Mouse (Mus musculus) splenic B cell, adult 2 months (primary cell): ENCODE data around the gene Mrps9.
"Not testable (repeated sequence)": the region's sequence is repeated elsewhere in the genome, so short reads cannot be mapped to it uniquely, and the experiment has no call there.

Source experiments
- DNase-seq: peaks from one replicate; pipeline ENCODE4 v3.0.0-alpha.2; 2011; ENCODE audit warnings: low read depth, low spot score
- H3K27me3 ChIP-seq: 2 replicates; pipeline ENCODE4 v1.6.1; 2012; ENCODE audit warnings: mild to moderate bottlenecking, low read length, moderate library complexity, mixed read lengths; ENCODE audit not compliant: control insufficient read depth, poor library complexity, insufficient read depth, severe bottlenecking
- H3K36me3 ChIP-seq: 2 replicates; pipeline ENCODE4 v1.6.1; 2012; ENCODE audit warnings: mild to moderate bottlenecking, low read length, moderate library complexity, mixed read lengths; ENCODE audit not compliant: control insufficient read depth, poor library complexity, insufficient read depth, severe bottlenecking

Mrps9 gene

DNA sequence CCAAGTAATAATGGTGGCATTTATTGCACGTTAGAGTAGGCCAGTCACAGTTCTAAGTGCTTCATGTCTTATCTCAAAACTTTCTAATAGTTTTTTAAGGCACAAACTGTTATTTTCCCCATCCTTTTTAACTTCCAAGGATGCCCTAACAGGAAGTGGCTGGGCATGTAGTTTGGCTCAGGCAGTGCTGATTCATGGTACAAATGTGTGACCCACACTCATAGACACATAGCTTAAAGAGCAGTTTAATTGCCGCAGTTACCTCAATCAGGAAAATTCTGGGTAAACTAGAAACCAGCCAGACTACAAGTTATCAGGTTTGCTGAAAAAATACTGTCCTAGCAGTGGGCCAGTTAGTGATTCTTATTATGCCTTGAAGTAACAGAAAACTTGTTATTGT lies 31.2 kb downstream of the Mrps9 start:
- Histone ChIP-seq H3K36me3 (no peaks in the 10 kb centered on the region), H3K27me3 (no peaks in the 10 kb centered on the region)
- DNase-seq = no peak

DNA sequence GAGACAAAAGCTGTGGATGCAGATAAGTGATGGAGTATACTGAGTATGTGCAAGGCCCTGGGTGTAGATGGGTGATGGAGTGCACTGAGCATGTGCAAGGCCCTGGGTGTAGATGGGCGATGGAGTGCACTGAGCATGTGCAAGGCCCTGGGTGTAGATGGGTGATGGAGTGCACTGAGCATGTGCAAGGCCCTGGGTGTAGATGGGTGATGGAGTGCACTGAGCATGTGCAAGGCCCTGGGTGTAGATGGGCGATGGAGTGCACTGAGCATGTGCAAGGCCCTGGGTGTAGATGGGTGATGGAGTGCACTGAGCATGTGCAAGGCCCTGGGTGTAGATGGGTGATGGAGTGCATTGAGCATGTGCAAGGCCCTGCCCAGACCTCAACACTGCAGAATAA lies 32.4 kb downstream of the Mrps9 start:
- H3K36me3 ChIP-seq, DNase-seq, H3K27me3 ChIP-seq: not testable (repeated sequence)

DNA sequence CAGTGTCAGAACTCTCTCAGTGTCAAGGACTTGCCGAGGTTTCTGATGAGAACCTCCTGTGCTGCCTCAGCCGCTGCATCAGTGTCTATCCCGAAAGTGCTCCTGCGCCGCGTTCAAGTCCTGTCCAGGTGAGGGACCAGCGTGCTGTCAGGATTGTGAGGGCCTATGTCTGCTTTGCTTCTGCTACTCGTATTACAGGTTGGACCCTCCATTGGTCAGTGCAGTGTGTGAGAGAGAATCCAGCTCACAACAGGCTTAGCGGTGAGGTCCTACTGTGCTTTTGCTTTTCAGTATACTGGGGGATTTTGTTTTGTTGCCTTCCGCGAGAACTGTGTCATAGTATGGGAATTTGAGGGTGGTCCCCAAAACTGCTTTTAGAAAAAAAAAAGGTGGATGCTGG lies 36.8 kb downstream of the Mrps9 start:
- peaks cover 3% of the 10 kb centered on the region; the same call in 1 of the 2 replicates for H3K36me3 ChIP-seq
- no peak for DNase-seq
- no peaks in the 10 kb centered on the region for H3K27me3 ChIP-seq

DNA sequence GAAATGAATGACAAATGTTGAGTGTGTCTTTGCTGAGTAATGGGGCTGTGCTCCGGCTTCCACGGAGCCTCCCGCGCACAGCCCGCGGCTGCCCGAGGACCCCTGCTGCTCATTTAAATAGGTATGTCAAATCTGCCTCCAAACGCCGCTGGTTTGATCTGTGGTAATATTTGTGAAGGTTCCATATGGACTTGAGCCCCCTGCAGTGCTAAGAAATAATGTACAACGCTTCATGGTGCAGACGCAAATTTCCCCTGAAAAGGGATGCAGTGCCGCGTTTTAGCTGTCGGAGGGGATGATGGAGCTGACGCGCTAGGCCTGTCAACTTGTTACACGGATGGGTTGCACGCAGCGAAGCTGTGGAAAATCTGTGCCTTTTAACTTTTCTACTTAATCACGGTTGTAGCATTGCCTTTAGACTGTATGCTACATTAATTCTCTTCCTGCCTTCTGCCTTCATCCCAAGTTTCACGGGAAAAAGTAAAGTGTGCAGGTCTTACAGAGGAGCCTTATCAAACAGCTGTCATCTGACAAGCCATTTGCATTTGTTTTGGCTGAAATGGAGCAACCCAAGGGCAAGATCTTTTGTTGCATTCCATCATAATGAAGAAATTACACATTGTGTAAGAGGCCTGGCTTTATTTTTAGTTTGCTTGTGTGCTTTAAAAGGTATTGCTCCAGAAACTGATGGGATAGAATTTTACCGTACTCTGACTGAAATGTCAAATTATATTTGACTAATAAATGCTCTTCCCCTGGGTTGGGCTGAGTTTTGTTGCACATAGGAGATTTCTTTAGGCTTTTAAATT lies 37.7 kb downstream of the Mrps9 start:
- DNase-seq = no peak
- Histone ChIP-seq H3K27me3 (no peaks in the 10 kb centered on the region), H3K36me3 (peaks cover 3% of the 10 kb centered on the region; the same call in 1 of the 2 replicates)

GRCm38 (mm10) chr1:42889421-42889887 lies 38.4 kb downstream of the Mrps9 start:
- Histone ChIP-seq H3K27me3 (no peaks in the 10 kb centered on the region), H3K36me3 (peaks cover 3% of the 10 kb centered on the region; the same call in 1 of the 2 replicates)
- no peak for DNase-seq

GRCm38 (mm10) chr1:42894695-42895094 lies 43.7 kb downstream of the Mrps9 start:
- peaks cover 3% of the 10 kb centered on the region for H3K36me3 ChIP-seq
- DNase-seq = no peak
- H3K27me3 ChIP-seq = no peaks in the 10 kb centered on the region

- Histone ChIP-seq H3K36me3 (no peaks in the 10 kb centered on the region; the same call in none of the 2 replicates), H3K27me3 (no peaks in the 10 kb centered on the region)
- no peak for DNase-seq
These were observed 54.1 kb downstream of the Mrps9 start for GRCm38 (mm10) chr1:42905148-42905547.

- no peaks in the 10 kb centered on the region; the same call in none of the 2 replicates for H3K36me3 ChIP-seq
- no peaks in the 10 kb centered on the region for H3K27me3 ChIP-seq
- no peak for DNase-seq
These were observed 55.7 kb downstream of the Mrps9 start for GRCm38 (mm10) chr1:42906696-42907095.

DNA sequence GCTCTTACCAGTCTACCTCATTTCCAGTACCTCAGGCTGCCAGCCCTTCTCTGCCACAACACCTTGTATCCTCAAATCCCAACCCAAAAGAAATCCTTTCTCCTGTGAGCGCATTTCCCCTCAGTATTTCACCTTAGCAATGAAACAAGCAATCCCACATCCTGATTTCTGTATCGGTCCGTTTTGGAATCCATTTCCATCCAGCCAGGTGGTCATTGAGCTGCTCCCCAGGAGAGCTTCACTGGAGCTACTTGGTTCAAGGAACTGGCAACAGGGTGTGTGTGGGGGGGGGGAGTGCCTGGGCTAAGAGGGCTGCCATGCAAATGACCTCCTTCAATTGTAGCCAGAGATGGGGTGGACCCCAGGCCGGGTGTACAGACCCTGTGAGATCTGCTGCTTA lies 56.1 kb downstream of the Mrps9 start:
- DNase-seq = no peak
- no peaks in the 10 kb centered on the region; the same call in none of the 2 replicates for H3K36me3 ChIP-seq
- no peaks in the 10 kb centered on the region for H3K27me3 ChIP-seq

DNA sequence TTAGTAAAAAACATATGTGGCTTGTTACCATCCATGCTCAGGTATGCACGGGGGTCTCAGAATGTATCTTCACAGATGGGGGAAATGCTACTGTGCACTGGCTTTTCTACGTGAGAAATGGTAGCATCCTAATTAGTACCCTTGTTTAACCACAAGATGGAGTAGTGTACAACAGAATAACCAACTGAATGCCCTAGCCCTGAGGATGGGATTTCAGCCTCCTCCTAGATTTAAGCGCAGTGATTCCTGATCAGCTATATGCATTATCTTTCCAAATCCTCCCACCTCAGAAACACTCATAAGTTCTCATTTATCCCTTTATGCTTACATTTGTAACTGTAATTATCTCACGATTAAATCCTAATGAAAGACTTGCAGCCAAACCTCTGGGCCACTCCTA lies 64.0 kb downstream of the Mrps9 start:
- Histone ChIP-seq H3K27me3 (no peaks in the 10 kb centered on the region), H3K36me3 (no peaks in the 10 kb centered on the region)
- peak; percentile 26 for DNase-seq

GRCm38 (mm10) chr1:42916719-42917118 lies 65.7 kb downstream of the Mrps9 start:
- H3K36me3 ChIP-seq = no peaks in the 10 kb centered on the region
- peak; percentile 3 for DNase-seq
- H3K27me3 ChIP-seq = no peaks in the 10 kb centered on the region

DNA sequence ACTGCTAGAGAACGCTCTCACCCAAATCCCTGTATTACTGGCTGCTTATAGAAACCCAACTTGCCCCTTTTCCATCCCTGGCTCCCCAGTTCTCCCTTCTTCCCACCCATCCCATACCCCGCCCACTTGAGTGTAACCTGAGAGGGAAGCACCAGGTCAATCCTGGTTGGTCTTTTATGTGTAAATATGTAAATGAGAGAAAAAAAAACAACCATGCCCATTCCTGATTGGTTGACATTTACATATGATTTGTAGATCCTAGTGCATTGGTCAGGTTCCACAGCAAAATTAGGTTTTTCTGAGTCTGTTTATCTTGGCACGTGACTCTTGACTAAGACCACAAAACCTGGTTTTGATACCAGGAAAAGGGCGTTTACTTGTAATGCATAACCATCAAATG lies 66.9 kb downstream of the Mrps9 start:
- no peak for DNase-seq
- Histone ChIP-seq H3K27me3 (no peaks in the 10 kb centered on the region), H3K36me3 (no peaks in the 10 kb centered on the region)

DNA sequence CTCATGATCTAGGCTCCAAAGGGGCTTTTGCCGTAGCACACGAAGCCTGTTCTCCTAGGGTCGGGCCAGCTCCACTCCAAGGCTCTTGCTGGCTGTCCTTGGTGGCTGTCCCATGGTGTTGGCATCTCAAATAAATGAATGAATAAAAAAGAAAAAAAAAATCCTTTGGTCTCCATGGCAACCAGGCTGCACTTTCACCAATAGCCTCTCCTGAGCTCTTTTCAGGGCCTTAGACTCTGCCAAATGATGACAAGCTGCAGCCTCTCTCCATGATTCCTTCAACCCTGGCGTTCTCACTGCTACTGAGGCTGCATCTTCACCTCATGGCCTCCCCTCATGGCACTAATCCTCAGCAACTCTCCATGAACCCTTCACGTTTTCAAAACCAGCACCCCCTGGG lies 72.9 kb downstream of the Mrps9 start:
- no peaks in the 10 kb centered on the region for H3K36me3 ChIP-seq
- H3K27me3 ChIP-seq = no peaks in the 10 kb centered on the region
- DNase-seq = no peak

GRCm38 (mm10) chr1:42933613-42934012 lies 82.6 kb downstream of the Mrps9 start:
- no peak for DNase-seq
- no peaks in the 10 kb centered on the region for H3K36me3 ChIP-seq
- no peaks in the 10 kb centered on the region for H3K27me3 ChIP-seq

GRCm38 (mm10) chr1:42948486-42948885 lies 97.5 kb downstream of the Mrps9 start:
- no peaks in the 10 kb centered on the region for H3K36me3 ChIP-seq
- no peaks in the 10 kb centered on the region; the same call in 1 of the 2 replicates for H3K27me3 ChIP-seq
- DNase-seq = no peak
